8 mouse cellular contexts compared by ENCODE assay signal in the genomic region with DNA sequence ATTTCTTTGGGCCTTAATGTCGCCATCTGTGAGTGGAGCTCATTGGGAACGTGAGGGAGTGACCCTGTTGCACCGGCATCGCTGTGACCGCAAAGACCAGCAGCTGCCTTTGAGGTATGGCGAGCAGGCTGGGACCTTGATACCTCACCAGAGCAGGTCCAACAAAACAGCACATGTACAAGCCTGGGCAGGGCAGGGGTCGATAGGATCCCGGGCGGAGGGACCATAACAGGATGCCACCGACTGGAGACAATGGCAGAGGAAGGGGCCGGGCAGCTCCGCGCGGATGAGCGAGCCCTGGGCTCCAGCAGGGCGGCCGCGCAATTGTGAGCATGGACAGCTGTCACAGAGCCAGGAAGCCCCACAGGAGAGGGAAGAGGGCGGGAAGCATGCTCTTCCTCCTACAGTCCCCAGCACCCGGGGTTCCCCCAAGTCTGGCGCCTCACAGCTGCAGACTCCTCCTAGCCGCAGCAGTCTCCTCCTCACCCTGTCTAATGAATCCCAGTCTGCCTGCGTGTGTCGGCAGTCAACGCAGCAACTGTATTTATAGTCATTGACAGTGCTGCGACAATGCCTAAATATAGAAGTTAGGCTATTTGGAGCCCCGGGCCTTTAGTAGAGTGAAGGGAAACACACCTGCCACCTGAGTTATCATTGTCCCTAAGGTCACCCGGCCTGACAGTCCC. TPM values are rescaled to one million over a fixed set of nuclear protein-coding genes. Genes with fewer than 3 reads are reported as not detected.
A peak's percentile ranks its signal among the peaks of the same experiment; 100 is the strongest.
DNase-seq lines count a peak whose midpoint lies in the region; ATAC-seq lines count a peak whose summit lies in the region.

No protein-coding gene starts in this region.

- ATAC-seq in embryonic facial prominence, embryonic 13.5 days (ENCODE audit: insufficient number of reproducible peaks, insufficient read depth, low FRiP score, low TSS enrichment, low read depth): peak; percentile 72
- ATAC-seq in heart, embryonic 11.5 days (replicated peaks; ENCODE audit: insufficient number of reproducible peaks, low FRiP score, low TSS enrichment): peak; percentile 73
- ATAC-seq in liver, embryonic 16.5 days (ENCODE audit: low read depth): peak; percentile 72

- H3K9me3 ChIP-seq in embryonic facial prominence, embryonic 13.5 days: no peaks in the 10 kb centered on the region
- no peaks in the 10 kb centered on the region for H3K9me3 ChIP-seq in heart, embryonic 11.5 days (replicated peaks; ENCODE audit: control insufficient read depth, low read length)
- no peaks in the 10 kb centered on the region for H3K9me3 ChIP-seq in liver, embryonic 16.5 days (replicated peaks; ENCODE audit: control insufficient read depth, low read length)

- peak overlapping the region; percentile 44 for H3K27ac ChIP-seq in embryonic facial prominence, embryonic 13.5 days
- H3K27ac ChIP-seq in heart, embryonic 11.5 days (ENCODE audit: low read depth, low read length): peak overlapping the region; percentile 75
- H3K27ac ChIP-seq in liver, embryonic 16.5 days (ENCODE audit: low read length): peak overlapping the region; percentile 31

- peak overlapping the region; percentile 39 for H3K4me3 ChIP-seq in embryonic facial prominence, embryonic 13.5 days
- H3K4me3 ChIP-seq in heart, embryonic 11.5 days (ENCODE audit: low read depth, low read length): peak overlapping the region; percentile 39
- peak overlapping the region; percentile 33 for H3K4me3 ChIP-seq in liver, embryonic 16.5 days (ENCODE audit: low read depth, low read length)

- H3K4me1 ChIP-seq in embryonic facial prominence, embryonic 13.5 days: peaks cover 16% of the 10 kb centered on the region
- peaks cover 17% of the 10 kb centered on the region; the same call in 1 of the 2 replicates for H3K4me1 ChIP-seq in heart, embryonic 11.5 days (ENCODE audit: control insufficient read depth, insufficient read depth, low read length)
- H3K4me1 ChIP-seq in liver, embryonic 16.5 days (ENCODE audit: control insufficient read depth, low read depth, low read length): peaks cover 5% of the 10 kb centered on the region; the same call in 1 of the 2 replicates

- peaks cover 17% of the 10 kb centered on the region; the same call in 1 of the 2 replicates for H3K27me3 ChIP-seq in embryonic facial prominence, embryonic 13.5 days
- H3K27me3 ChIP-seq in heart, embryonic 11.5 days (ENCODE audit: control insufficient read depth, insufficient read depth, low read length): no peaks in the 10 kb centered on the region; the same call in 1 of the 2 replicates
- H3K27me3 ChIP-seq in liver, embryonic 16.5 days (ENCODE audit: control insufficient read depth, insufficient read depth, low read depth, low read length): peaks cover 12% of the 10 kb centered on the region

- H3K36me3 ChIP-seq in embryonic facial prominence, embryonic 13.5 days: no peaks in the 10 kb centered on the region
- no peaks in the 10 kb centered on the region for H3K36me3 ChIP-seq in heart, embryonic 11.5 days (ENCODE audit: control insufficient read depth, insufficient read depth, low read length)
- no peaks in the 10 kb centered on the region for H3K36me3 ChIP-seq in liver, embryonic 16.5 days (ENCODE audit: control insufficient read depth, insufficient read depth)

- 2% methylated on average over 28 of the region's 28 CpGs for WGBS in embryonic facial prominence, embryonic 13.5 days
- under 1% methylated on average over 27 of the region's 28 CpGs for WGBS in heart, embryonic 11.5 days (ENCODE audit: insufficient replicate concordance)
- 2% methylated on average over 28 of the region's 28 CpGs for WGBS in liver, embryonic 16.5 days (ENCODE audit: insufficient replicate concordance)

- peak overlapping the region; percentile 69 for H3K4me2 ChIP-seq in embryonic facial prominence, embryonic 13.5 days
- H3K4me2 ChIP-seq in heart, embryonic 11.5 days: peak overlapping the region; percentile 80
- H3K4me2 ChIP-seq in liver, embryonic 16.5 days (ENCODE audit: low read depth, low read length): peak overlapping the region; percentile 45

- peak overlapping the region; percentile 64 for H3K9ac ChIP-seq in embryonic facial prominence, embryonic 13.5 days
- peak overlapping the region; percentile 80 for H3K9ac ChIP-seq in heart, embryonic 11.5 days (ENCODE audit: low read depth, low read length)
- peak overlapping the region; percentile 9; the same call in 1 of the 2 replicates for H3K9ac ChIP-seq in liver, embryonic 16.5 days (ENCODE audit: low read depth, low read length)

- DNase-seq in layer of hippocampus, postnatal 36 days: peak; percentile 14 to 29
- DNase-seq in layer of hippocampus, adult 9-11 months: no peak
- DNase-seq in kidney, adult 8-10 months: peak; percentile 69
- peak; percentile 81 for DNase-seq in naive thymus-derived CD4-positive, alpha-beta T cell, adult 2 months (ENCODE audit: low read depth)
- DNase-seq in testis, postnatal 10 days (ENCODE audit: low spot score): peak; percentile 59

RNA-seq across cellular contexts. Expression of a gene that starts 6.7 kb away (rescaled TPM):
- 1 to 10 TPM; 7.6 to 7.7 TPM for total RNA-seq in layer of hippocampus, postnatal 36 days (2021)
- polyA plus RNA-seq in embryonic facial prominence, embryonic 13.5 days (2015; fragmentation: Nextera tagmentation; extraction: Ambion mirVana): 27.1 and 27.7 TPM in 2 replicates
- polyA plus RNA-seq in heart, embryonic 11.5 days (2014; fragmentation: Nextera tagmentation; extraction: Ambion mirVana): 17.6 and 18.8 TPM in 2 replicates
- 16.2 and 18.3 TPM in 2 replicates for polyA plus RNA-seq in liver, embryonic 16.5 days (2015; fragmentation: Nextera tagmentation; extraction: Ambion mirVana)

RNA-seq across cellular contexts. Expression of a gene that starts 32.8 kb away (rescaled TPM):
- total RNA-seq in layer of hippocampus, postnatal 36 days (2021): 10 to 100 TPM; 17.0 to 19.2 TPM
- 131 and 148 TPM in 2 replicates for polyA plus RNA-seq in embryonic facial prominence, embryonic 13.5 days (2015; fragmentation: Nextera tagmentation; extraction: Ambion mirVana)
- 143 and 150 TPM in 2 replicates for polyA plus RNA-seq in heart, embryonic 11.5 days (2014; fragmentation: Nextera tagmentation; extraction: Ambion mirVana)
- polyA plus RNA-seq in liver, embryonic 16.5 days (2015; fragmentation: Nextera tagmentation; extraction: Ambion mirVana): 149 and 167 TPM in 2 replicates

RNA-seq across cellular contexts. Expression of a gene that starts 48.8 kb away (rescaled TPM):
- total RNA-seq in layer of hippocampus, postnatal 36 days (2021): 10 to 100 TPM; 53.0 to 54.8 TPM
- polyA plus RNA-seq in embryonic facial prominence, embryonic 13.5 days (2015; fragmentation: Nextera tagmentation; extraction: Ambion mirVana): 23.5 and 24.0 TPM in 2 replicates
- 17.0 and 21.2 TPM in 2 replicates for polyA plus RNA-seq in heart, embryonic 11.5 days (2014; fragmentation: Nextera tagmentation; extraction: Ambion mirVana)
- polyA plus RNA-seq in liver, embryonic 16.5 days (2015; fragmentation: Nextera tagmentation; extraction: Ambion mirVana): 9.6 and 9.8 TPM in 2 replicates

Comparison
In these comparisons a context has a peak if more than half of its experiments do, and no peak if none do; other contexts are left out.
1. H3K9ac ChIP-seq: peak in every context shown above with its lines; median percentile 80 in heart, embryonic 11.5 days; 64 in embryonic facial prominence, embryonic 13.5 days; 9 in liver, embryonic 16.5 days.